Mouse (Mus musculus): Measurements from ENCODE around the gene Ndufv1. TPM values are rescaled to one million over a fixed set of nuclear protein-coding genes. Genes with fewer than 3 reads are reported as not detected.
"Not testable (repeated sequence)": the region's sequence is repeated elsewhere in the genome, so short reads cannot be mapped to it uniquely, and the experiment has no call there.

Ndufv1 gene
- polyA plus RNA-seq (2015; fragmentation: Nextera tagmentation; extraction: Ambion mirVana): 213 and 216 TPM in 2 replicates

- 0% methylated on average over 45 of the region's 45 CpGs for WGBS
- TF ChIP-seq EP300 (optimal IDR thresholded peaks at IDR 0.05) (no peak), CTCF (IDR thresholded peaks at IDR 0.05; ENCODE audit: low read depth) (peak; percentile 96)
- ATAC-seq (ENCODE audit: low FRiP score, low TSS enrichment): peak; percentile 99
- Histone ChIP-seq H3K4me1 (replicated peaks; ENCODE audit: control insufficient read depth, insufficient read depth) (no peaks in the 10 kb centered on the region; the same call in 1 of the 2 replicates), H3K4me3 (ENCODE audit: low read depth, low read length) (peak within 1 kb of the TSS; percentile 81), H3K9ac (ENCODE audit: low read length) (peak within 1 kb of the TSS; percentile 80), H3K27ac (replicated peaks) (peak within 1 kb of the TSS; percentile 65), H3K36me3 (ENCODE audit: control insufficient read depth, insufficient read depth, low read length) (no peaks in the 10 kb centered on the region), H3K9me3 (ENCODE audit: control insufficient read depth, low read length) (no peaks in the 10 kb centered on the region), H3K4me2 (replicated peaks; ENCODE audit: low read depth) (peak within 1 kb of the TSS; percentile 68), H3K27me3 (ENCODE audit: control insufficient read depth, insufficient read depth, low read length) (no peaks in the 10 kb centered on the region)
- peak; percentile 98 for DNase-seq (ENCODE audit: low spot score)
These were observed at the start of gene Ndufv1 for GRCm38 (mm10) chr19:4012432-4013022. Gene Ndufv1 (minus strand): TSS chr19:4012806.

DNA sequence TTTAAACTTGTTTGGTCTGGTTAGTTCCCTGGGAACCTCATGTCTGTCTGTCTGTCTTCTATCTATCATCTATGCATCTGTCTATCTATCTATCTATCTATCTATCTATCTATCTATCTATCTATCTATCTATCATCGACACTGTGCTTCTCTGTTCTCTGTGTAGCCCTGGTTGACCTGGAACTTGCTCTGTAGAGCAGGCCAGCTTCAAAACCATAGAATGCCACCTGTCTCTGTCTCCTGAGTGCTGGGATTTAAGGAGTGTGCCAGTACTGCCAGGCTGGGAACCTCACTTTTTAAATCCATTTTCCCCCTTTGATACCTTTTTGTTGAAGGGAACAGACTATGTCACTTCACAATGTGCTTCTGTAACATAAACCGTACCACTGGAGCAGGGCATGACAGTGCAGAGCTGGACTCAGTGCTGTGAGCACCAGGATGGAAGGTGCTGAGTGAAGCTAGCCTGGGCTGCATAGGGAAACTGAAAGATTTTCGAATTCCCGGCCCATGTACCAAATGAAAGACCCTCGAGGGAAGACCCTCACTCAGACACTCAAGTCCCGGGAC, 48.4 kb upstream of the Ndufv1 start:
- WGBS: 90% methylated on average over 6 of the region's 6 CpGs
- H3K9me3 ChIP-seq (ENCODE audit: control insufficient read depth, low read length): no peaks in the 10 kb centered on the region
- H3K36me3 ChIP-seq (ENCODE audit: control insufficient read depth, insufficient read depth, low read length): no peaks in the 10 kb centered on the region
- DNase-seq (ENCODE audit: low spot score): no peak
- no peaks in the 10 kb centered on the region for H3K27me3 ChIP-seq (ENCODE audit: control insufficient read depth, insufficient read depth, low read length)
- H3K4me1 ChIP-seq (replicated peaks; ENCODE audit: control insufficient read depth, insufficient read depth): no peaks in the 10 kb centered on the region
- TF ChIP-seq CTCF (IDR thresholded peaks at IDR 0.05; ENCODE audit: low read depth): no peak
- H3K27ac ChIP-seq (replicated peaks): no peak overlapping the region
- ATAC-seq (ENCODE audit: low FRiP score, low TSS enrichment): no peak
- no peak overlapping the region for H3K4me3 ChIP-seq (ENCODE audit: low read depth, low read length)
- H3K4me2 ChIP-seq (replicated peaks; ENCODE audit: low read depth): no peak overlapping the region
- H3K9ac ChIP-seq (ENCODE audit: low read length): no peak overlapping the region

DNA sequence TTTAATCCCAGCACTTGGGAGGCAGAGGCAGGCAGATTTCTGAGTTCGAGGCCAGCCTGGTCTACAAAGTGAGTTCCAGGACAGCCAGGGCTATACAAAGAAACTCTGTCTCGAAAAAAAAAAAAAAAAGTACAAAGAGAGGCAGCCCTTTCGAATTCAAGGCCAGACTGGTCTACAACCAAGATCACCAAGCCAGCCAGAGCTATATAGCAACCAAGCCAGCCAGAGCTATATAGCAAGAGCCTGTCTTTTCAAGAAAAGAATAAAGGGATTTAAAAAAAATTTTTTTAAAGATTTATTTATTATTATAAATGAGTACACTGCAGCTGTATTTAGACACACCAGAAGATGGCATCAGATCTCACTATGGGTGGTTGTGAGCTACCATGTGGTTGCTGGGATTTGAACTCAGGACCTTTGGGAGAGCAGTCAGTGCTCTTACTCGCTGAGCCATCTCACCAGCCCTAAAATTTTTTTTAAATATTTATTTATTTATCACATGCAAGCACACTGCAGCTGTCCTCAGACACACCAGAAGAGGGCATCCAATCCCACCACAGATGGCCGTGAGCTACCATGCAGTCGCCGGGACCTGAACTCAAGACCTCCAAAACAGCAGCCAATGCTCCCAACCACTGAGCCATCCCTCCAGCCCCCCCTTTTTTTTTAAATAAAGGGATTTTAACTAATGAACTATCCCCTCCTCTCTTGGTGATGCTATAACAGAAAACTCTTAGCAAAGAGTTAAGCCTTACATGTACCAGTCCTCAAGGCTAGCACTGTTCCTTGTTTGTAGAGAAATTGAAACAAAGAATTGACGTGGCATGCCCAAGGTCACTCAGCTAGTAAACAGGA, 47.7 kb upstream of the Ndufv1 start:
- WGBS: 86% methylated on average over 8 of the region's 8 CpGs
- not testable (repeated sequence) for H3K27me3 ChIP-seq (ENCODE audit: control insufficient read depth, insufficient read depth, low read length); DNase-seq (ENCODE audit: low spot score); H3K9ac ChIP-seq (ENCODE audit: low read length); H3K4me3 ChIP-seq (ENCODE audit: low read depth, low read length); H3K27ac ChIP-seq (replicated peaks); H3K4me2 ChIP-seq (replicated peaks; ENCODE audit: low read depth); H3K4me1 ChIP-seq (replicated peaks; ENCODE audit: control insufficient read depth, insufficient read depth); ATAC-seq (ENCODE audit: low FRiP score, low TSS enrichment); H3K9me3 ChIP-seq (ENCODE audit: control insufficient read depth, low read length); H3K36me3 ChIP-seq (ENCODE audit: control insufficient read depth, insufficient read depth, low read length)

DNA sequence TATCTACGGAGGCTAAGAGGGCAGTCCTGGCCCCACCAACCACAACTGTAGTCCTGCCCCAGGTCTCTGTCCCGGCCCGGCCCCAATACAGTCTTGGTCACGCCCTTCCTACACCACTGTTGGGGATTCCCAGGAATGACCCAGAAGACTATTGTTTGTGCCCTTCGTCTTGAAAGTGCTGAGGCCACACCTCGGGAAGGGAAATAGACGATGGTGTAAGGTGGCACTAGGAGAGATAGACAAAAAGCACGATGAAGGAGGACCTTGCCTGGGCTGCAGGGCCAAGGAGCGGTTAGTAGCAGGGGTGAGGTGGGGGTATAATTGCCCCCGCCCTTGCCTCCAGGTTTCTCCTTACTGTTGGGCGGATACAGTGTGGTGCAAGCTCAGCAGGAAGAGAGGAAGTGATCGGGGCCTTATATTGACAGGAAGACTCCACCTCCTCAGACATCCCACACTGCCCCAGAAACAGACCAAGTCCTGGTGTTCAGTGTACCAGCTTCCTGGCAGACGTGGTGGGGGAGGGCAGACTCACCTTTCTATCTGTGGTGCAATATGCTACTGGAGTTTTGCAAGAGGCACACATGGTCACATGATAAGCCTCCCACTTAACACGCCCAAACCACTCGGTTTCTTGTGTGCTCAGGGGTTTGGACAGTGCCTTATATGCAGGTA, 46.6 kb upstream of the Ndufv1 start, which contains the start of gene Gstp3:
Gene Gstp3 (minus strand): TSS at position 501 of the 672 bp plus-strand sequence.
- WGBS: 64% methylated on average over 14 of the region's 15 CpGs
- H3K4me2 ChIP-seq (replicated peaks; ENCODE audit: low read depth): no peak within 1 kb of the TSS
- no peak within 1 kb of the TSS for H3K9ac ChIP-seq (ENCODE audit: low read length)
- DNase-seq (ENCODE audit: low spot score) (peak; percentile 77), ATAC-seq (ENCODE audit: low FRiP score, low TSS enrichment) (peak; percentile 87)
- H3K27ac ChIP-seq (replicated peaks): peak within 1 kb of the TSS; percentile 13; the same call in 1 of the 2 replicates
- no peaks in the 10 kb centered on the region for H3K36me3 ChIP-seq (ENCODE audit: control insufficient read depth, insufficient read depth, low read length)
- H3K4me3 ChIP-seq (ENCODE audit: low read depth, low read length): no peak within 1 kb of the TSS
- TF ChIP-seq CTCF (IDR thresholded peaks at IDR 0.05; ENCODE audit: low read depth) (no peak), EP300 (optimal IDR thresholded peaks at IDR 0.05) (no peak)
- no peaks in the 10 kb centered on the region for H3K27me3 ChIP-seq (ENCODE audit: control insufficient read depth, insufficient read depth, low read length)
- no peaks in the 10 kb centered on the region for H3K4me1 ChIP-seq (replicated peaks; ENCODE audit: control insufficient read depth, insufficient read depth)
- H3K9me3 ChIP-seq (ENCODE audit: control insufficient read depth, low read length): no peaks in the 10 kb centered on the region

DNA sequence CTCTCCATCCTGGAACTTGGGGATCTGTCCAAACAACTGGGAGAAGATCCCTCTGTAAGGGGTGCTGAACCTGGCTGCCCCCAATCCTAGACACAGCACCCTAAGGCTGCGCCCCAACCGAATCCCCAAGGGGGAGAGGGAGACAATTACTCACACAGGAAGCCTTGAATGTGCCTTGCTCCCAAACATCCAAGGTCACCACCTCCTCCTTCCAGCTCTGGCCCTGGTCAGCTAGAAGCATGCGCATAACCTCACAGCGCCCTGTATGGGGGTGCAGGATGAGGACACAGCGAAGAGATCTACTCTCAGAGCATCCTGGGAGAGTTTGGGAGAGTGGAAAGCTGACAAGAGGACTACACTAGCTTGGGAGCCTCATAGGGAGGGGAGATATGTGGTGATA, 46.0 kb upstream of the Ndufv1 start:
- no peaks in the 10 kb centered on the region for H3K9me3 ChIP-seq (ENCODE audit: control insufficient read depth, low read length)
- H3K27ac ChIP-seq (replicated peaks): no peak overlapping the region
- H3K4me2 ChIP-seq (replicated peaks; ENCODE audit: low read depth): no peak overlapping the region
- H3K4me3 ChIP-seq (ENCODE audit: low read depth, low read length): no peak overlapping the region
- ATAC-seq (ENCODE audit: low FRiP score, low TSS enrichment): no peak
- TF ChIP-seq EP300 (optimal IDR thresholded peaks at IDR 0.05): no peak
- no peak for TF ChIP-seq CTCF (IDR thresholded peaks at IDR 0.05; ENCODE audit: low read depth)
- H3K9ac ChIP-seq (ENCODE audit: low read length): no peak overlapping the region
- H3K4me1 ChIP-seq (replicated peaks; ENCODE audit: control insufficient read depth, insufficient read depth): no peaks in the 10 kb centered on the region
- no peaks in the 10 kb centered on the region for H3K36me3 ChIP-seq (ENCODE audit: control insufficient read depth, insufficient read depth, low read length)
- WGBS: 90% methylated on average over 5 of the region's 5 CpGs
- DNase-seq (ENCODE audit: low spot score): no peak
- H3K27me3 ChIP-seq (ENCODE audit: control insufficient read depth, insufficient read depth, low read length): no peaks in the 10 kb centered on the region
